Mouse (Mus musculus) stomach, embryonic 15.5 days (tissue): Measurements from ENCODE around the gene Gm8369. TPM values are rescaled to one million over a fixed set of nuclear protein-coding genes. Genes with fewer than 3 reads are reported as not detected.
"Not testable (repeated sequence)": the region's sequence is repeated elsewhere in the genome, so short reads cannot be mapped to it uniquely, and the experiment has no call there.

Experiments used
- ATAC-seq: fragments of 200-750 bp; cut with Nextera tagmentation; 2 replicates; pipeline ENCODE4 v1.8.0; 2017; ENCODE audit warnings: low read depth, moderate number of reproducible peaks, moderate TSS enrichment; ENCODE audit not compliant: insufficient read depth, low FRiP score
- H3K27ac ChIP-seq: fragments of 300-500 bp; sonication (generic); 2 replicates; pipeline ENCODE4 v1.5.1; 2015; ENCODE audit warnings: mild to moderate bottlenecking, inconsistent platforms
- H3K27me3 ChIP-seq: fragments of 300-500 bp; sonication (generic); replicated peaks from 2 replicates; pipeline ENCODE4 v1.6.1; 2015; ENCODE audit warnings: inconsistent platforms
- H3K36me3 ChIP-seq: fragments of 300-500 bp; sonication (generic); 2 replicates; pipeline ENCODE4 v1.6.1; 2015; ENCODE audit warnings: inconsistent platforms
- H3K4me1 ChIP-seq: fragments of 300-500 bp; sonication (generic); 2 replicates; pipeline ENCODE4 v1.6.1; 2015; ENCODE audit warnings: inconsistent platforms
- H3K4me2 ChIP-seq: fragments of 300-500 bp; sonication (generic); 2 replicates; pipeline ENCODE4 v1.6.1; 2015; ENCODE audit warnings: mild to moderate bottlenecking, inconsistent platforms
- H3K4me3 ChIP-seq: fragments of 300-500 bp; sonication (generic); replicated peaks from 2 replicates; pipeline ENCODE4 v1.5.1; 2015; ENCODE audit warnings: inconsistent platforms
- H3K9ac ChIP-seq: fragments of 300-500 bp; sonication (generic); 2 replicates; pipeline ENCODE4 v1.6.1; 2015; ENCODE audit warnings: inconsistent platforms
- H3K9me3 ChIP-seq: fragments of 300-500 bp; sonication (generic); 2 replicates; pipeline ENCODE4 v1.6.1; 2016; ENCODE audit warnings: inconsistent platforms
- WGBS: fragments of 180-500 bp; shearing (Covaris S2); methylation state at CpG from one replicate; pipeline ENCODE4 v1.1.7; 2015; 5-methylcytosine and 5-hydroxymethylcytosine counted together
- polyA plus RNA-seq: library from polyadenylated mRNA; unstranded; fragments of >200 nt; fragmentation: Nextera tagmentation; extraction: Ambion mirVana; gene quantifications from 2 replicates; pipeline ENCODE4 v1.2.1, GENCODE M21; 2015

Gm8369 gene
- polyA plus RNA-seq, 1 experiment from 2014 or later: not detected

GRCm38 (mm10) chr19:11516845-11517244, 31.1 kb downstream of the Gm8369 start:
- no peaks in the 10 kb centered on the region for H3K9me3 ChIP-seq
- no peak overlapping the region for H3K9ac ChIP-seq
- H3K36me3 ChIP-seq: no peaks in the 10 kb centered on the region
- no peak for ATAC-seq
- no peaks in the 10 kb centered on the region for H3K4me1 ChIP-seq
- H3K4me2 ChIP-seq: no peak overlapping the region
- H3K27ac ChIP-seq: no peak overlapping the region
- WGBS: 49% methylated on average over 4 of the region's 4 CpGs
- H3K4me3 ChIP-seq: no peak overlapping the region
- H3K27me3 ChIP-seq: no peaks in the 10 kb centered on the region

- H3K9ac ChIP-seq, H3K9me3 ChIP-seq, H3K4me2 ChIP-seq, H3K36me3 ChIP-seq, H3K4me1 ChIP-seq, H3K27ac ChIP-seq, H3K27me3 ChIP-seq, ATAC-seq, H3K4me3 ChIP-seq: not testable (repeated sequence)
- 19% methylated on average over 1 of the region's 1 CpGs for WGBS
Observed at GRCm38 (mm10) chr19:11517373-11517772, 31.6 kb downstream of the Gm8369 start.

DNA sequence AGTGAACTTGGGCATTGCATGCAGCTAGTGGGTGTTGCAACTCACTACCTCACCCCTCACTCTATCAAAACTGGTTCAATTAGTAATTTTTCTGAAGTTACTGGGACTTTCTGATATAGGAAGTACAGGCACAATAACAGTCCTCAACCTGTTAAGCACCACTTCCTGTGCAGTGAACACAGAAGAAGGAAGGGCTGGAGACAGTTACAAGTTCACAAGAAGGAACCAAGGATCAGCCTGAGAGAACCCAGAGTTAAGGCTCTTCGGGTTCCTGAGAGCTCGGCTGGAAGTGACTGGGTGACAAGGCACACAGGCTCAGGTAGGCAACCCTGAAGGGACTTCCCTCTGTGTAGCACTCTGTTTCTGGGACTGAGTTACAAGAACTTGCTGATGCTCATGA, 32.6 kb downstream of the Gm8369 start:
- not testable (repeated sequence) for H3K9ac ChIP-seq, H3K36me3 ChIP-seq, ATAC-seq, H3K4me1 ChIP-seq, H3K4me2 ChIP-seq, H3K4me3 ChIP-seq, H3K27ac ChIP-seq, H3K27me3 ChIP-seq, H3K9me3 ChIP-seq
- WGBS: 78% methylated on average over 2 of the region's 2 CpGs

DNA sequence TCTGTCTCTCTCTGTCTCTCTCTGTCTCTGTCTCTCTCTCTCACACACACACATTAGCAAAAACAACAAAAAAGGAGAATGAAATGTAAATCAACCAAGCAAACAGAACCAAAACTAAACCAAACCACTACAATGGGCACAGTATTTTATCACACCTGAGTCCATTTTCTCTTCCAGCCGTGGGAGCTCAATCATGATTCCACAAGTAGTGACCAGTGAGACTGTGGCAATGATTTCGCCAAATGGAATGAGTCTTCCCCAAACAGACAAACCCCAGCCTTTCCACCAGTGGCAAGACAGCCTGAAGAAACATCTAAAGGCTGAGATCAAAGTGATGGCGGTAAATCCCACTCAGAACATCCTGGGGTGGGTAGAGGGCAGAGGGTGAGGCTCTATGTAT, 34.4 kb downstream of the Gm8369 start:
- WGBS: 82% methylated on average over 3 of the region's 3 CpGs
- Histone ChIP-seq H3K27me3 (no peaks in the 10 kb centered on the region), H3K4me1 (no peaks in the 10 kb centered on the region), H3K9ac (no peak overlapping the region), H3K4me2 (no peak overlapping the region), H3K36me3 (no peaks in the 10 kb centered on the region), H3K9me3 (no peaks in the 10 kb centered on the region), H3K27ac (no peak overlapping the region), H3K4me3 (no peak overlapping the region)
- ATAC-seq: no peak

GRCm38 (mm10) chr19:11533421-11533820, 47.7 kb downstream of the Gm8369 start:
- no peak overlapping the region for H3K27ac ChIP-seq
- ATAC-seq: no peak
- WGBS: 86% methylated on average over 1 of the region's 1 CpGs
- H3K4me3 ChIP-seq: no peak overlapping the region
- H3K9ac ChIP-seq: no peak overlapping the region
- no peak overlapping the region for H3K4me2 ChIP-seq
- peaks cover 4% of the 10 kb centered on the region; the same call in 1 of the 2 replicates for H3K4me1 ChIP-seq
- H3K9me3 ChIP-seq: no peaks in the 10 kb centered on the region
- H3K36me3 ChIP-seq: no peaks in the 10 kb centered on the region
- H3K27me3 ChIP-seq: no peaks in the 10 kb centered on the region

DNA sequence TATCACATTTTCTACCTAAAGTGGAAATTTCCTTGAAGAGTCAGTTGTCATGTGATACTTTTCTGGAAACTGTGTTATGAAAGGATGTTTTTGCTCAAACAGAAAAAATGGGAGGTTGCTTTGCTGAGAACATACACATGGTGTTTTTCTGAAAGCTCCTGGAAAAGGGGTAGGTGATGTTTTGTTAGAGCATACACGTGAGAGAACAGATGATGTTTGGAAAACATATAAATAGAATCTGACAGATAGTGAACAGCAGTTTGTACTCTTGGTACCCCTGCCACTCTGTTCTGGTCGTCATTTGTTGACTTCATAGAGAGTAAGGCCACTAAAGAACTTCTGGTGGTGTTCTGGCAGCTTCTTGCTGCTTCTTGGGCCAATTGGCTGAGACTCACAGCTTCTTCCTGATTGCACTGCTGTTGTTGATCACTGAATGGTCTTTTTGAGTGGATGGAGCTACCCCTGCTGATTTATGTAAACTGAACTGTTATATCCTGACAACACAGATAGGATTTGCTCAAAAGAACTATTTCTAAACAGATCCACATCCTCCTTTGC, 48.2 kb downstream of the Gm8369 start:
- no peak for ATAC-seq
- 26% methylated on average over 2 of the region's 2 CpGs for WGBS
- Histone ChIP-seq H3K9me3 (no peaks in the 10 kb centered on the region), H3K4me3 (no peak overlapping the region), H3K27ac (no peak overlapping the region), H3K9ac (no peak overlapping the region), H3K27me3 (no peaks in the 10 kb centered on the region), H3K36me3 (no peaks in the 10 kb centered on the region), H3K4me1 (peaks cover 4% of the 10 kb centered on the region; the same call in 1 of the 2 replicates), H3K4me2 (no peak overlapping the region)

GRCm38 (mm10) chr19:11536593-11536992, 50.9 kb downstream of the Gm8369 start, which contains the start of gene Ms4a4d:
Gene Ms4a4d (plus strand): TSS chr19:11536801.
- H3K9me3 ChIP-seq: no peaks in the 10 kb centered on the region
- no peak within 1 kb of the TSS for H3K9ac ChIP-seq
- 12% methylated on average over 7 of the region's 7 CpGs for WGBS
- no peaks in the 10 kb centered on the region for H3K36me3 ChIP-seq
- no peak within 1 kb of the TSS for H3K4me3 ChIP-seq
- H3K27me3 ChIP-seq: no peaks in the 10 kb centered on the region
- no peak for ATAC-seq
- H3K4me1 ChIP-seq: peaks cover 4% of the 10 kb centered on the region; the same call in 1 of the 2 replicates
- H3K4me2 ChIP-seq: no peak within 1 kb of the TSS
- H3K27ac ChIP-seq: no peak within 1 kb of the TSS

- no peak for ATAC-seq
- 25% methylated on average over 2 of the region's 2 CpGs for WGBS
Observed at GRCm38 (mm10) chr19:11537336-11537735, 51.6 kb downstream of the Gm8369 start.

DNA sequence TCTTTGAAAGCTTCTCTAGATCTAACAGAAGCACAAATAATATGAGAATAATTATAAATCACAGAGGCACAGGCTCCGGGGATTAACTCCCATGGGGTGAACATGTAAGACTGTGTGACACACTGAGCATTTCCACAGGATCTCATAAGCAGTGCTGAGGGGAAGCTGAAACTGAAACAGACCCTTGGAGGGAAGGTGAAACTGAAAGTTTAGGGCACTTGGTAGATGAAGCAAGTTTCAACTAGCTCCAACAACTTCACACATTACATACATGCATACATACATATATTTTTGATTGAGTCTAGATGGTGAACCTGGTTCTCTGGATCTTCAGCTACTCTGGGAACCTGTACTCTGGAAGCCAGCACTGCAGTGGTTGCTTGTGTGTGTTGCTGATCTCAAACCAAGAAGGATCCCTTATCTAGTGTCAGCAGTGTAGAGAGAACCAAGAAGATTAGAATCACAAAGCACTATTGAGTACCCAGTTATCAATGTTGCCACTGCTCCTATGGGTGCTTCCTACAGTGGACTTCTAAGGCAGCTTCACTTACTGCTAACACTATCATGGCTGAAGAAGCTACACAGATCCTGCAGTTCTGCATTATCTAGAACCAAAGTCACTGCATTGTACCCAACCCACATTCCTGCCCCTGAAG, 54.6 kb downstream of the Gm8369 start:
- 76% methylated on average over 1 of the region's 1 CpGs for WGBS
- ATAC-seq, H3K27ac ChIP-seq, H3K4me2 ChIP-seq, H3K4me3 ChIP-seq, H3K27me3 ChIP-seq, H3K4me1 ChIP-seq, H3K36me3 ChIP-seq, H3K9ac ChIP-seq, H3K9me3 ChIP-seq: not testable (repeated sequence)

More at GRCm38 (mm10) chr19:11537336-11537735, 51.6 kb downstream of the Gm8369 start:
- no peak overlapping the region for H3K4me3 ChIP-seq
- H3K27me3 ChIP-seq: no peaks in the 10 kb centered on the region
- no peaks in the 10 kb centered on the region for H3K9me3 ChIP-seq
- H3K4me1 ChIP-seq: peaks cover 4% of the 10 kb centered on the region; the same call in 1 of the 2 replicates
- no peak overlapping the region for H3K4me2 ChIP-seq
- no peaks in the 10 kb centered on the region for H3K36me3 ChIP-seq
- H3K9ac ChIP-seq: no peak overlapping the region
- no peak overlapping the region for H3K27ac ChIP-seq

GRCm38 (mm10) chr19:11544383-11544782, 58.6 kb downstream of the Gm8369 start:
- not testable (repeated sequence) for H3K4me1 ChIP-seq, H3K4me2 ChIP-seq, H3K9ac ChIP-seq, H3K9me3 ChIP-seq, H3K27me3 ChIP-seq, H3K27ac ChIP-seq, H3K4me3 ChIP-seq, H3K36me3 ChIP-seq, ATAC-seq
- 74% methylated on average over 2 of the region's 2 CpGs for WGBS

- H3K4me3 ChIP-seq: no peak overlapping the region
- H3K27ac ChIP-seq: no peak overlapping the region
- H3K9me3 ChIP-seq: no peaks in the 10 kb centered on the region
- ATAC-seq: no peak
- H3K9ac ChIP-seq: no peak overlapping the region
- no peaks in the 10 kb centered on the region for H3K4me1 ChIP-seq
- H3K27me3 ChIP-seq: no peaks in the 10 kb centered on the region
- H3K36me3 ChIP-seq: no peaks in the 10 kb centered on the region
- no peak overlapping the region for H3K4me2 ChIP-seq
Observed at GRCm38 (mm10) chr19:11547911-11548310, 62.2 kb downstream of the Gm8369 start.

DNA sequence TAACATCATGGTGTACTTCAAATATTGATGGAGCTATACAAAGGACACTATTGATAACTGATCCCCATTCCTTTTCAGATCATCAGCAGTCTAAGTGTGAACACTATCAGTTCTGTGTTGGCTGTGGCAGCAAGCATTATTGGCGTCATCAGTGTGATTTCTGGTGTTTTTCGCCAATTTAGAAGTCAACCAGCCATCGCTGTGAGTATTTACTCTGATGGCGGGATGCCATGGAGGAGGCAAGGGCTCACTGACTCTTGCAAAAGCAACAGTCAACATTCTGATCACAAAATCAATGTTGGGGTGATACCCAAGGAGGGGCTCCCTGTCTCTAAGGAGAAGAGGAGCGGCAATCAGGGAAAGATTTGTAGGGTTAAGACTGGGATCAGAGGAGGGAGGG, 69.0 kb downstream of the Gm8369 start:
- 89% methylated on average over 5 of the region's 5 CpGs for WGBS

DNA sequence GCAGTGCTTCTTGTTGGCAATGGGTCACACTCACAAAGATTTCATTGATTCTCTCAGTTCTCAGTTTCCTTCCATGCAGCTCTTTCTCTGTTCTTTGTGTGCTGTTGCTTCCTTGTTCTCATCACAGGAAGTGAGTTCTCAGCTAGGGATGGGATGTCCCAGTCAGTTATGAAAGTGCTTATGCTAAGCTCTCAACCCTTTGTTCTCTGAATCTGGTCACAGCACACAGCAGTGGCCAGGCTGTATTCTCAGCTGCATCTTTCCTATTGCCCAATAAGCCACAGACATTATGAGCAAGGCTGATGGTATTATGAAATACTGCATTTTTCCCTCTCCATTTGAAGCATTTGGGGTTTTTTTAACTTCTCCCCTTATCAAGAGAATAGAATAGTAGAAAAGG, 73.8 kb downstream of the Gm8369 start:
- H3K27ac ChIP-seq, H3K4me2 ChIP-seq, H3K9me3 ChIP-seq, H3K4me3 ChIP-seq, H3K36me3 ChIP-seq, H3K9ac ChIP-seq, H3K4me1 ChIP-seq, H3K27me3 ChIP-seq, ATAC-seq: not testable (repeated sequence)

More for the DNA sequence above, 69.0 kb downstream of the Gm8369 start:
- no peaks in the 10 kb centered on the region for H3K36me3 ChIP-seq
- no peak for ATAC-seq
- no peak overlapping the region for H3K4me3 ChIP-seq
- H3K27ac ChIP-seq: no peak overlapping the region
- no peaks in the 10 kb centered on the region for H3K4me1 ChIP-seq
- no peaks in the 10 kb centered on the region for H3K9me3 ChIP-seq
- no peaks in the 10 kb centered on the region for H3K27me3 ChIP-seq
- H3K4me2 ChIP-seq: no peak overlapping the region
- no peak overlapping the region for H3K9ac ChIP-seq
